Mouse (Mus musculus): ENCODE measurements at regions not wholly inside any gene's neighbourhood (a gene's known extent, or its start where the extent isn't known, plus 50 kb on each side); places are given as distances from the start of the nearest gene placed in this dataset.

DNA sequence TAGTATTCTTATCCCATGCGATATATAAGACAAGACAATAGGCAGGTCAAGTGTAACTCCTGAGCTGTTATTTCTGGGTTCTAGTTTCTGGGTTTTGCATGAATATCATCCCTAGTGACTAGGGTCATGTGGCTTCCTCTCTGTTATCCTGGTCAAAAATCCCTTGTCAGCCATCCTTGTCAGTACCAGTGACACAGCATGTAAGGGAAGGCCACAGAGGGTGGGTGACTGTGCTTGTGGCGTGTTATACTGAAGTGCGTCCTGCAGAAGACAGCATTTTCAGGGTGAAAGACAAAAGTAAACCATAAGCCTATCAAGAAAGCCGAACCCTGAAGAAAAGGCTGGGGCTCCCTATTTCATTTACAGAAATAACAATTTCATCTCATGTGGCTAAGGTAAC lies 50.7 kb upstream of the Echdc3 start:
- Histone ChIP-seq H3K9ac (ENCODE audit: low read depth, low read length) (no peak overlapping the region), H3K9me3 (ENCODE audit: control insufficient read depth, low read length) (no peaks in the 10 kb centered on the region), H3K4me1 (ENCODE audit: control insufficient read depth, insufficient read depth, low read depth, low read length) (peaks cover 12% of the 10 kb centered on the region), H3K27ac (ENCODE audit: low read depth, low read length) (no peak overlapping the region), H3K36me3 (ENCODE audit: control insufficient read depth, insufficient read depth, low read length) (no peaks in the 10 kb centered on the region), H3K4me3 (ENCODE audit: low read length) (no peak overlapping the region), H3K27me3 (replicated peaks; ENCODE audit: control insufficient read depth, insufficient read depth, low read length) (no peaks in the 10 kb centered on the region), H3K4me2 (ENCODE audit: low read length) (no peak overlapping the region)
- no peak for ATAC-seq
- 97% methylated on average over 4 of the region's 4 CpGs for WGBS

DNA sequence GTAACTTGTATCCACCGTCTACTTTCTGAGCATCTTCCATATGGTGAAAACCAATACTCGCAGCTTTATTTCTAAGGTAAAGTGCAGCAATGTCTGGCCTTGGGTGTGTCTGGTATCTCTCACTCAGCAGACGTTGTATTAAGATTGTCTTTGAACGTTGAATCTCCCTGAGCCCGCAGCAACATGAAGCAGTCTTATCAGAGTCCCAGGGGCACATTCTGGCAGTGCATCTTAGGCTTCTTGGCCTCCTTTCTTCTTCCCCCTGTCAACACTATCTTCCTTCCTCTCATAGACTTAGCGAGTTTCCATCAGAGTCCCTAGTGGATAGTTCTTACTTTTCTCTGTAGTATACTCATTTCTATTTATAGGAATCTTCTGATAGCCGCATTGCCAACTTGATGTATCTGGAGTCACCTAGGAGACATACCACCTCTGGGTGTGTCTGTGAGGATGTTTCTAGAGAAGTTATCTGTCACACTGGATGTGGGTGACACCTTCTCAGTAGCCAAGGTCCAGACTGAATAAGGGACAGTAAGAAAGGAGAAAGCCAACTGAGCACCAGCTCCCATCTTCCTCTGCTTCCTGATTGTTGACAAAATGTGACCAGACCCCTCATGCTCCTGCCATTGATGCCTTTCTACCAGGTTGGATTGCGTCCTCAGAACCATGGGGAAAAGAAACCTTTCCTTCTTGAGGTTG lies 51.4 kb upstream of the Echdc3 start:
- no peak overlapping the region for H3K4me3 ChIP-seq (ENCODE audit: low read length)
- ATAC-seq, result no peak
- H3K4me2 ChIP-seq (ENCODE audit: low read length), result no peak overlapping the region
- no peaks in the 10 kb centered on the region for H3K9me3 ChIP-seq (ENCODE audit: control insufficient read depth, low read length)
- no peaks in the 10 kb centered on the region for H3K36me3 ChIP-seq (ENCODE audit: control insufficient read depth, insufficient read depth, low read length)
- no peak overlapping the region for H3K27ac ChIP-seq (ENCODE audit: low read depth, low read length)
- peaks cover 12% of the 10 kb centered on the region for H3K4me1 ChIP-seq (ENCODE audit: control insufficient read depth, insufficient read depth, low read depth, low read length)
- H3K9ac ChIP-seq (ENCODE audit: low read depth, low read length), result no peak overlapping the region
- WGBS, result 92% methylated on average over 8 of the region's 8 CpGs
- no peaks in the 10 kb centered on the region for H3K27me3 ChIP-seq (replicated peaks; ENCODE audit: control insufficient read depth, insufficient read depth, low read length)

DNA sequence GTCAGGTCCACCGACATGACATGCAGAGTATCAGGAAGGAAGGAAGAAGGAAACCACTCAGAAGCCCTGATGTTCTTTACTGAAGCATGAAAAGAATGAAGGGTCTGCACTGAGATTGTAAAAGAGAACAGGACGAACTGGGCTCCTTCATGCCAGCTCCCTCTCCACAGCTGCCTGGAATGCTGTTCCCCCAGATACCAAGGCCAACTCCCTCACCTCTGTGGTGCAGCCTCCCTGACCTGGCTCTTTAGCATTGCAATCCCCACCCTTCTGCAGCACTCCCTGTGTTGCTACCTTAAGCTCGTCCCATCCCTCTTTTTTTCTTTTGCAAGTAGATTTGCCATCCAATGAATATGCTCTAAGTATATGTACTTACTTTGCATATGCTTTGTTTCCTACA lies 52.3 kb upstream of the Echdc3 start:
- Histone ChIP-seq H3K9me3 (ENCODE audit: control insufficient read depth, low read length) (no peaks in the 10 kb centered on the region), H3K27ac (ENCODE audit: low read depth, low read length) (no peak overlapping the region), H3K4me3 (ENCODE audit: low read length) (no peak overlapping the region), H3K4me1 (ENCODE audit: control insufficient read depth, insufficient read depth, low read depth, low read length) (peaks cover 12% of the 10 kb centered on the region), H3K9ac (ENCODE audit: low read depth, low read length) (no peak overlapping the region), H3K27me3 (replicated peaks; ENCODE audit: control insufficient read depth, insufficient read depth, low read length) (no peaks in the 10 kb centered on the region), H3K36me3 (ENCODE audit: control insufficient read depth, insufficient read depth, low read length) (no peaks in the 10 kb centered on the region), H3K4me2 (ENCODE audit: low read length) (no peak overlapping the region)
- 79% methylated on average over 3 of the region's 3 CpGs for WGBS
- no peak for ATAC-seq

DNA sequence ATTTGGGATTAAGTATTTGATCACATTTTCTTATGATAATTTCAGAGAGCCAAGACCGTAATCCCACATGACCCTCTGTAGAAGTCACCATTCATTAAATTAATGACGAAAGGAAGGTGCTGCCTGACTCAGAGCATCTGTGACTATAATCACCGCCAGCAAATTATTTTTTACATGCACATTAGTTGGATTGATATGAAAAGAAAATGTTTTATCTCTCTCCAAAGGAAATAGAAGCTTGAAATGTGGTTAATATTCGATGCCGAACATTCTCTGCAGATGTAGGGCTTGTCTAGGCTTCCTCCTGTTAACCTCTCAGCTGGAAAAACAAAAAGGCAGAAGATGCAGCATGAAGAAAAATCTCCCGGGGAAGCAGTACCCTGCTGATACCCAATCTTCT lies 54.2 kb upstream of the Echdc3 start:
- Histone ChIP-seq H3K9me3 (ENCODE audit: control insufficient read depth, low read length) (no peaks in the 10 kb centered on the region), H3K4me3 (ENCODE audit: low read length) (no peak overlapping the region), H3K4me2 (ENCODE audit: low read length) (no peak overlapping the region), H3K27me3 (replicated peaks; ENCODE audit: control insufficient read depth, insufficient read depth, low read length) (no peaks in the 10 kb centered on the region), H3K27ac (ENCODE audit: low read depth, low read length) (no peak overlapping the region), H3K9ac (ENCODE audit: low read depth, low read length) (no peak overlapping the region), H3K4me1 (ENCODE audit: control insufficient read depth, insufficient read depth, low read depth, low read length) (peaks cover 7% of the 10 kb centered on the region), H3K36me3 (ENCODE audit: control insufficient read depth, insufficient read depth, low read length) (no peaks in the 10 kb centered on the region)
- 32% methylated on average over 6 of the region's 6 CpGs for WGBS
- no peak for ATAC-seq

DNA sequence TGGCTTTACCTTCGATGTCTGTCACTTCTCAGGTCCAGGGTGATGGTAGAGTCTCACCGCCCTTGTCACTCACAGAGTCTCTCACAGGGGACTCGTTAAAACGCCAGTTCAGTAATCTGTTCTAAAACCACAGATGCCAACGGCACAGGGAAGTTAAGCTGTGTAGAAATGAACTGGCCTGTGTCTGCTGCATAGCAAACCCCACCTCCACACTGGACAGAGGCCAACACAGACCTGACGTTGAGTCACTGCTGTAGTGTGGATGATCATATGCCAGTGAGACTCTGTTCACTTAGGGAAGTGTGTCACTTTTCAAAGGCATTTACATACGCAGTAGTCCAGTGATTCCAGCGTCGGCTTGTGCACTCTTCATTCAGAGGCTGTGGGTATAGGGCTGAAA lies 54.7 kb upstream of the Echdc3 start:
- H3K9ac ChIP-seq (ENCODE audit: low read depth, low read length), result no peak overlapping the region
- H3K27me3 ChIP-seq (replicated peaks; ENCODE audit: control insufficient read depth, insufficient read depth, low read length), result no peaks in the 10 kb centered on the region
- WGBS, result 22% methylated on average over 9 of the region's 9 CpGs
- H3K4me1 ChIP-seq (ENCODE audit: control insufficient read depth, insufficient read depth, low read depth, low read length), result peaks cover 7% of the 10 kb centered on the region
- no peaks in the 10 kb centered on the region for H3K36me3 ChIP-seq (ENCODE audit: control insufficient read depth, insufficient read depth, low read length)
- 0 out of 2 replicates have a peak overlapping the region, but pooled peaks have one; percentile 2 for H3K4me2 ChIP-seq (ENCODE audit: low read length)
- H3K27ac ChIP-seq (ENCODE audit: low read depth, low read length), result no peak overlapping the region
- H3K9me3 ChIP-seq (ENCODE audit: control insufficient read depth, low read length), result no peaks in the 10 kb centered on the region
- no peak overlapping the region for H3K4me3 ChIP-seq (ENCODE audit: low read length)
- peak; percentile 73 for ATAC-seq

DNA sequence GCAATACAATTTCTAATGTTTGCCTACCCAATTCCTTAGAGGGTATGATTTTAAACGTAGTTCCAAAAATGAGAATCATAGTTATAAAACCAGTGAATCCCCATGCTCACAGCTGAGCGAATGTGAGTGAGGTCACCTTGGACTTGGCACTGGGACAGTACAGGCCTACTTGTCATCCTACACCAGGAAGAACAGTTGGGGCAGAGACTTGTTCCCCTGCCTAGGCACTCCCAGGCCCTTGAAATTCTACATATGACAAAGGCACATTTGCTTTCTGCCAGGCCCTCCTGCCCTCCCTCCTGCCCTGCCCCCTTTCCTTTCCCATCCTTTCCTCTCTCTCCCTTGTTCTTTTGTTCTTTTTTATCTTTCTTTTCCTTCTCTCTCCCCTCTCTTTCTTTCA lies 50.0 kb upstream of the Usp6nl start:
- 91% methylated on average over 2 of the region's 2 CpGs for WGBS
- H3K27ac ChIP-seq (ENCODE audit: low read depth, low read length), result no peak overlapping the region
- H3K9ac ChIP-seq (ENCODE audit: low read depth, low read length), result no peak overlapping the region; the same call in 1 of the 2 replicates
- H3K9me3 ChIP-seq (ENCODE audit: control insufficient read depth, low read length), result no peaks in the 10 kb centered on the region
- no peak overlapping the region for H3K4me3 ChIP-seq (ENCODE audit: low read length)
- no peaks in the 10 kb centered on the region for H3K36me3 ChIP-seq (ENCODE audit: control insufficient read depth, insufficient read depth, low read length)
- H3K4me2 ChIP-seq (ENCODE audit: low read length), result no peak overlapping the region
- H3K27me3 ChIP-seq (replicated peaks; ENCODE audit: control insufficient read depth, insufficient read depth, low read length), result no peaks in the 10 kb centered on the region
- ATAC-seq, result no peak
- peaks cover 7% of the 10 kb centered on the region for H3K4me1 ChIP-seq (ENCODE audit: control insufficient read depth, insufficient read depth, low read depth, low read length)
